Mouse (Mus musculus): ENCODE measurements around the gene Btbd11. TPM values are rescaled to one million over a fixed set of nuclear protein-coding genes. Genes with fewer than 3 reads are reported as not detected.

Btbd11 gene
- polyA plus RNA-seq, 1 experiment from 2014 or later = 23.6 TPM

DNA sequence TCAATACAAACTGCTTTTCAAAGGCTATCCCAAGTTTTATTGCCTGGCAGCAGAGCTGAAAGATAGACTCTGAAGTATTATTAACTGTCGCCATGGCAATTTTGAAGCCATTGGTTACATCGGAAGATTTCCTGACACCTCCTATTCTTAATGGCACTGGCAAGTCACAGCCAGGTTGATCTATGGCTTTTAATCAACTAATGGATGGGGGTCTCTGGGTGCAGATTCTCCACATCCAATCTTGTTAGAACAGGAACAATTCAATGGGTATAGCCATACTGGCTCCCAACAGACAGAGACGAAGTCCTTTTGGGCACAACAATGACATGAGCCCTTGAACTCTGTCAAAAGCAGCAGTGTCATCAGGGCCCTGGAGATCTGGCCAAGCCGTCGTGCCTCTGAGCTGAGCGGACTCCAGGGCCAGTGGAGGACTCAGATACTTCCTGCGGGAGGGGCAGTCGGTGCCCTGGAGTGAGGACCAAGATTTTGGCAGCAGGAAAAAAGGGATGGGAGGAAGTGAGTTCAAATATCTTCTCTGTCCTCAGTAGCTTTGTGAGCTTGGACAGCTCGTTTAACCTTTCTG is 114.0 kb downstream of the Btbd11 start:
- Histone ChIP-seq H3K4me3 (ENCODE audit: low read length) (no peak overlapping the region), H3K36me3 (ENCODE audit: control insufficient read depth, insufficient read depth, low read length) (no peaks in the 10 kb centered on the region), H3K27me3 (ENCODE audit: control insufficient read depth, insufficient read depth, low read length) (no peaks in the 10 kb centered on the region), H3K27ac (ENCODE audit: low read depth, low read length) (peak overlapping the region; percentile 39; the same call in 1 of the 2 replicates), H3K9ac (ENCODE audit: low read depth, low read length) (no peak overlapping the region), H3K9me3 (ENCODE audit: control insufficient read depth, low read length) (no peaks in the 10 kb centered on the region), H3K4me2 (replicated peaks; ENCODE audit: low read depth, low read length) (no peak overlapping the region), H3K4me1 (ENCODE audit: control insufficient read depth, insufficient read depth, low read length) (peaks cover 10% of the 10 kb centered on the region; the same call in 1 of the 2 replicates)
- 53% methylated on average over 9 of the region's 9 CpGs for WGBS
- ATAC-seq (ENCODE audit: low FRiP score, low TSS enrichment) = no peak

DNA sequence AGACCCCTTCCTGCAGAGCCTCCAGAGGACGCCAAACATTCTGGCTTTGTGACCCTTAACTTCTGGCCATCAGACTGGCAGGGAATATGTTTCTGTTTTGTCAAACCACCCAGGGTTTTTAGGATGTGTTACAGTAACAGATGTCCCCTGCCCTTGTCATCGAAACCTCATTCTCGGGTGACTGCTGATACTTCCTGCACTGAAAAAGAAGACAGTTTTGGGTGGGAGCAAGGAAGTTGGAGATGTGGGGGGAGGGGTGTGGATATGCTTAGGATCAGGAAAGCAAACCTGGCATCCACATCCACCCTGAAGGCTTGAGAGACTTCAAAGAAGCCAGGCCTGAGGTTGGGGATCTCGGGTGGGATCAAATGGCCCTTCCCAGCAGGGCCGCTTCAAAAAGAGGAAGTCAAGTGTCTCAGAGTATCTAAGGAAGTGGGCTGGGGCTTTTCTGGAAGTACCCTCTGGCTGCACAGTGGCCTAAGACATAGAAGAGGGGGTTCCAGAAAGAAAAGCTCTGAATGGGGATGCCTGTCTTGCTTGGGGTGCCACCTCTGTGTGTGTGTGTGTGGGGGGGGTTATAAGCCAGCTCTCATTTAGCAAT is 115.5 kb downstream of the Btbd11 start:
- Histone ChIP-seq H3K27ac (ENCODE audit: low read depth, low read length) (peak overlapping the region; percentile 42; the same call in 1 of the 2 replicates), H3K4me1 (ENCODE audit: control insufficient read depth, insufficient read depth, low read length) (peaks cover 10% of the 10 kb centered on the region; the same call in 1 of the 2 replicates), H3K4me3 (ENCODE audit: low read length) (no peak overlapping the region), H3K9me3 (ENCODE audit: control insufficient read depth, low read length) (no peaks in the 10 kb centered on the region), H3K36me3 (ENCODE audit: control insufficient read depth, insufficient read depth, low read length) (no peaks in the 10 kb centered on the region), H3K4me2 (replicated peaks; ENCODE audit: low read depth, low read length) (no peak overlapping the region), H3K27me3 (ENCODE audit: control insufficient read depth, insufficient read depth, low read length) (no peaks in the 10 kb centered on the region), H3K9ac (ENCODE audit: low read depth, low read length) (no peak overlapping the region)
- peak; percentile 18; the same call in 1 of the 2 replicates for ATAC-seq (ENCODE audit: low FRiP score, low TSS enrichment)
- WGBS = 19% methylated on average over 5 of the region's 5 CpGs

DNA sequence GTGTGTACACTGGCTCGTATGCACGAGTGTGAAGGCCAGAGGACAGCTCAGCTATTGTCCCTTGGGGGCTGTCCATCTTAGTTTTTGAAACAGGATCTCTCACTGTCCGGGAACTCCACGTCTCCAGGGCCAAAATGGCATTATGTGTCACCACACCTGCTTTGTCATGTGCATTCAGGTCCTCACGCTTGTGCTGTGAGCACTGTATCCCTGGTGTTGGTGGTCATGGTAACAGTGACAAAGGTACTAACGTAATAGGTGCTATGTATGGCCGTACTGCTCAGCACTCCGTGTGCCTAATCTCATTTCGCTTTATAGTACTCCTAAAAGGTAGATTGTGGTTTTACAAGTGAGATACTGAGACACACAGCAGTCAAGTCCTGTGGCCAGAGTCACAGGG is 116.0 kb downstream of the Btbd11 start:
- 52% methylated on average over 9 of the region's 9 CpGs for WGBS
- H3K9me3 ChIP-seq (ENCODE audit: control insufficient read depth, low read length) = no peaks in the 10 kb centered on the region
- no peaks in the 10 kb centered on the region for H3K36me3 ChIP-seq (ENCODE audit: control insufficient read depth, insufficient read depth, low read length)
- H3K27ac ChIP-seq (ENCODE audit: low read depth, low read length) = peak overlapping the region; percentile 42; the same call in 1 of the 2 replicates
- ATAC-seq (ENCODE audit: low FRiP score, low TSS enrichment) = no peak
- H3K4me2 ChIP-seq (replicated peaks; ENCODE audit: low read depth, low read length) = no peak overlapping the region
- H3K9ac ChIP-seq (ENCODE audit: low read depth, low read length) = no peak overlapping the region
- peaks cover 10% of the 10 kb centered on the region; the same call in 1 of the 2 replicates for H3K4me1 ChIP-seq (ENCODE audit: control insufficient read depth, insufficient read depth, low read length)
- H3K4me3 ChIP-seq (ENCODE audit: low read length) = no peak overlapping the region
- H3K27me3 ChIP-seq (ENCODE audit: control insufficient read depth, insufficient read depth, low read length) = no peaks in the 10 kb centered on the region

DNA sequence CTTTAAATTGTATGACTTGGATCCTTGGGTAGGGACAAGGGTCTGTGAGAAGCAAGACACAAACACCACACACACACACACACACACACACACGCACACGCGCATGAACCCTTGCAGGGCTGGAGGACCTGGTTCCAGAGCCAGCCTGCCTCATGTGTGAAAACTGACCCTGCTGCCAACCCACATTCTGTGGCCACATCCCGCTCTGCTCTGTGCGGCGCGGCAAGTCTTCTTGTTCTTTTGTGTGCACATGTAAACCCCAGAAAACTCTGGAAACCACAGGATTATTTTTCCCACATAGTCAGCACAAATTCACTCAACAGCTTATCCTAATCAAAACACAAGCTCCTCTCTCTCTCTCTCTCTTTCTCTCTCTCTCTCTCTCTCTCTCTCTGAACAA is 116.8 kb downstream of the Btbd11 start:
- no peak overlapping the region for H3K27ac ChIP-seq (ENCODE audit: low read depth, low read length)

DNA sequence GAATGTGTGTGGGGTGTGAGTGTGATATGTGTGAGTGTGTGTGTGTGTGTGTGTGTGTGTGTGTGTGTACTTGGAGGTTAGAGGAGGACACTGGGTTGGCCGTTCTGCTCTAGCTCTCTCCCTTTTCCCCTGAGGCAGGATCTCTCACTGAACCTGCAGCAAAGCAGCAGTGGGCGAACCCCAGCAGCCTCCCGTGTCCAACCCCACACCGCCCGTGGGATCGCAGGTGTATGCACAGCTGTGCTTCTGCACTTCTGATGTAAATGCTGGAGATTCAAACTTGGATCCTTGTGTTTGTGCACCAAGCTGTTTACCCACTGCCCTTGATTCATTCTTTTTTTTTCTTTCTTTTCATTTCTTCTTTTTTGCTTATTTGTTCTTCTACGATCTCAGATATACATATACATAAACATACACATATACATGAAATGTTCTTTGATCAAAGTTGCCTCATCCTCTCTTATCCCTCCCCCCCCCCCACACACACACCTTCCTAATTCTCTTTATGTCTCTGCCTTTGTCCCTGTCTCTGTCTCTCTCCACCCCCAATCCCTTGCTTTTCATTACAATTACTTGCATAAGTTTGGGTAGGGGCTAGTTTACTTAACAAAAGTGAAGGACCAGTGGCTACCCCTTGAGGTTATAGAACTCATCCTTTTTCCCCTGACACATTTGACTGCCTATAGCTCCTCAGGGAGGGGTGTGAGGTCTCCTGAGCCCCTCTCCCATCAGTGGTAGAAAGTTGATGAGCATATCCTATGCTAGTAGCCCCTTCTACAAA is 120.8 kb downstream of the Btbd11 start:
- no peak overlapping the region for H3K4me3 ChIP-seq (ENCODE audit: low read length)
- H3K9me3 ChIP-seq (ENCODE audit: control insufficient read depth, low read length) = no peaks in the 10 kb centered on the region
- H3K9ac ChIP-seq (ENCODE audit: low read depth, low read length) = no peak overlapping the region
- no peak for ATAC-seq (ENCODE audit: low FRiP score, low TSS enrichment)
- no peaks in the 10 kb centered on the region for H3K36me3 ChIP-seq (ENCODE audit: control insufficient read depth, insufficient read depth, low read length)
- no peak overlapping the region for H3K27ac ChIP-seq (ENCODE audit: low read depth, low read length)
- H3K4me2 ChIP-seq (replicated peaks; ENCODE audit: low read depth, low read length) = no peak overlapping the region
- WGBS = 61% methylated on average over 7 of the region's 7 CpGs
- H3K27me3 ChIP-seq (ENCODE audit: control insufficient read depth, insufficient read depth, low read length) = no peaks in the 10 kb centered on the region
- H3K4me1 ChIP-seq (ENCODE audit: control insufficient read depth, insufficient read depth, low read length) = peaks cover 9% of the 10 kb centered on the region

More for the DNA sequence above, 116.8 kb downstream of the Btbd11 start:
- Histone ChIP-seq H3K4me2 (replicated peaks; ENCODE audit: low read depth, low read length) (no peak overlapping the region), H3K4me3 (ENCODE audit: low read length) (no peak overlapping the region), H3K36me3 (ENCODE audit: control insufficient read depth, insufficient read depth, low read length) (no peaks in the 10 kb centered on the region), H3K4me1 (ENCODE audit: control insufficient read depth, insufficient read depth, low read length) (peaks cover 10% of the 10 kb centered on the region; the same call in 1 of the 2 replicates), H3K9me3 (ENCODE audit: control insufficient read depth, low read length) (no peaks in the 10 kb centered on the region), H3K27me3 (ENCODE audit: control insufficient read depth, insufficient read depth, low read length) (no peaks in the 10 kb centered on the region), H3K9ac (ENCODE audit: low read depth, low read length) (no peak overlapping the region)
- ATAC-seq (ENCODE audit: low FRiP score, low TSS enrichment) = no peak
- 85% methylated on average over 7 of the region's 7 CpGs for WGBS

DNA sequence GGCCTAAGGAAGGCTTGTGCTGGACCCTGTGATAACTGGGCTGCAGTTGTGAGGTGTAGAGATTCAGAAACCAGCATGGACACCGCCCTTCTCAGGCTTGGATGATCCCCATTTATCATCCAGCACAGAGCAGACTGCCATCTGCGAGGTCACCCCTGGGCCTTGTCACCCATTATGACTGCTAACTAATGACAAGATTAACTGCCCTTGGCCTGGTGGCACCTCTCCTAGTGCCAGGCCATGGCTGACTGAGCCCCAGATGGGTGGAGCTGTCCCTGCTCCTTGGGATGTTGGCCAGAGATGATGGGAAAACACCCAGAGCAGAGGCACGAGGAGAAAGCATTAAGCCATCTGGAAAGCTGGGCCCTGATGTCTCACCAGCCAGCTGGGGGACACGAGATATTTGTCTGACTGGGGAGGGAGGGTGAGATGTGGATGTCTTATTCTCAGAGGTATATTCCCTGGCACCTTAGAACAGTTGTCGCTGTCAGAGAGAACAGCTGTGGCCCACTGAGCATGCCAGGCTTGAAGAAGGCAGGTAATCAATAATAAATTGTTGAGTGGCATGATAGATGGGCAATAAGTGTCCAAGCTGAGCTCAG is 121.7 kb downstream of the Btbd11 start:
- no peak overlapping the region for H3K27ac ChIP-seq (ENCODE audit: low read depth, low read length)
- H3K4me2 ChIP-seq (replicated peaks; ENCODE audit: low read depth, low read length) = no peak overlapping the region
- no peaks in the 10 kb centered on the region for H3K27me3 ChIP-seq (ENCODE audit: control insufficient read depth, insufficient read depth, low read length)
- WGBS = 45% methylated on average over 5 of the region's 5 CpGs
- no peaks in the 10 kb centered on the region for H3K36me3 ChIP-seq (ENCODE audit: control insufficient read depth, insufficient read depth, low read length)
- H3K4me1 ChIP-seq (ENCODE audit: control insufficient read depth, insufficient read depth, low read length) = peaks cover 10% of the 10 kb centered on the region
- no peak overlapping the region for H3K9ac ChIP-seq (ENCODE audit: low read depth, low read length)
- peak; percentile 44; the same call in 1 of the 2 replicates for ATAC-seq (ENCODE audit: low FRiP score, low TSS enrichment)
- H3K4me3 ChIP-seq (ENCODE audit: low read length) = no peak overlapping the region
- no peaks in the 10 kb centered on the region for H3K9me3 ChIP-seq (ENCODE audit: control insufficient read depth, low read length)

DNA sequence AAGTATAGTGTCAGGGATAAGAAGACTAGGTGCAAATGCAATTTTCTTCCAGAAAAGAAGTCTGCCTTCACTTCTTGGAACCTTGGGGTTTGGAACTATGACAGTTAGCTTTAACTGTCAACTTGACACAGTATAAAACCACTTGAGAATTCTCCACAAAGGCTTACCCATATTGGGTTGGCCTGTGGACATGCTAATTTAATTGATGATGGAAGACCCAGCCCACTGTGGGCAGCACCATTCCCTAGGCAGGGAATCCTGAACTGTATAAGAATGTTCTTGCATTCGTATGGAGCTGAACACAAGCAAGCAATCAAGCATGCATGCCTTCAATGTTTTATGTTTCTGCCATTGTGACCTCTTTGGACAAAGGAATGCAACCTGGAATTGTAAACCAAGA is 122.4 kb downstream of the Btbd11 start:
- H3K4me2 ChIP-seq (replicated peaks; ENCODE audit: low read depth, low read length) = no peak overlapping the region
- H3K36me3 ChIP-seq (ENCODE audit: control insufficient read depth, insufficient read depth, low read length) = no peaks in the 10 kb centered on the region
- H3K4me1 ChIP-seq (ENCODE audit: control insufficient read depth, insufficient read depth, low read length) = peaks cover 10% of the 10 kb centered on the region
- ATAC-seq (ENCODE audit: low FRiP score, low TSS enrichment) = no peak
- no peak overlapping the region for H3K4me3 ChIP-seq (ENCODE audit: low read length)
- H3K9ac ChIP-seq (ENCODE audit: low read depth, low read length) = no peak overlapping the region
- WGBS = 36% methylated on average over 1 of the region's 1 CpGs
- H3K27me3 ChIP-seq (ENCODE audit: control insufficient read depth, insufficient read depth, low read length) = no peaks in the 10 kb centered on the region
- no peak overlapping the region for H3K27ac ChIP-seq (ENCODE audit: low read depth, low read length)
- no peaks in the 10 kb centered on the region for H3K9me3 ChIP-seq (ENCODE audit: control insufficient read depth, low read length)

DNA sequence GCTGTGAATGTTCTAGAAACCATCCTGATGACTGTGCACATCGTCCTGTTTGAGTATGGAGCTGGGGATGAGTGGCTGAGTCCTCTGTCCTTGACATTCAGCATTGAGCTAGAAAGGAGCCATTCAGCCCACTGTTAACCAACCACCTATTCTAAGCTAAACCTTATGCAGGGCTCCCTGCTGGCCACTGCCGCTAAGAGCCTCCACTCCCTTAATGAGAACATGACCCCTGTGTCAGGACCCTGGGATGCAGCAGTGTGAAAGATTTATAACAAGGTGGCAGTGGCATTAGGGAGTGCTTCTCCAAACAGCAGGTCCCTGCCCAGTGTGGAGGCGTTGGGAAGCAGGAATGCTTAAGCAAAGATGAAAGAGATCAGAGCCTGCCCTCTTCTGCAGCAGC is 123.7 kb downstream of the Btbd11 start:
- H3K4me3 ChIP-seq (ENCODE audit: low read length) = no peak overlapping the region
- no peaks in the 10 kb centered on the region for H3K9me3 ChIP-seq (ENCODE audit: control insufficient read depth, low read length)
- 7% methylated on average over 3 of the region's 3 CpGs for whole genome bisulfite sequencing
- H3K27ac ChIP-seq (ENCODE audit: low read depth, low read length) = no peak overlapping the region
- H3K36me3 ChIP-seq (ENCODE audit: control insufficient read depth, insufficient read depth, low read length) = no peaks in the 10 kb centered on the region
- no peaks in the 10 kb centered on the region; the same call in 1 of the 2 replicates for H3K27me3 ChIP-seq (ENCODE audit: control insufficient read depth, insufficient read depth, low read length)
- ATAC-seq (ENCODE audit: low FRiP score, low TSS enrichment) = peak; percentile 87
- H3K9ac ChIP-seq (ENCODE audit: low read depth, low read length) = no peak overlapping the region
- H3K4me2 ChIP-seq (replicated peaks; ENCODE audit: low read depth, low read length) = no peak overlapping the region
- H3K4me1 ChIP-seq (ENCODE audit: control insufficient read depth, insufficient read depth, low read length) = peaks cover 10% of the 10 kb centered on the region

All from kidney, embryonic 14.5 days (tissue).